Mouse (Mus musculus) c-Kit-positive CD71-negative TER-119-negative erythroid progenitor cells, embryonic 14.5 days (primary cell): ENCODE results near the gene Trim58.

Experiments used
- DNase-seq: peaks from one replicate; pipeline ENCODE4 v3.0.0-alpha.2; 2013; ENCODE audit warnings: low read depth

Gene Trim58

GRCm38 (mm10) chr11:58640272-58640867 is at the start of gene Trim58:
TSS of gene Trim58 (plus strand) at chr11:58640465.
- DNase-seq = peak; percentile 22

- DNase-seq = no peak
Measured at GRCm38 (mm10) chr11:58594814-58595213, 45.5 kb upstream of the Trim58 start, which contains the start of gene Olfr324. TSS of gene Olfr324 (plus strand) at chr11:58595114.

- no peak for DNase-seq
Measured at GRCm38 (mm10) chr11:58597837-58598236, 42.4 kb upstream of the Trim58 start.

GRCm38 (mm10) chr11:58602062-58602461 is 38.2 kb upstream of the Trim58 start:
- DNase-seq = no peak

GRCm38 (mm10) chr11:58602800-58603560 is 37.3 kb upstream of the Trim58 start:
- DNase-seq = no peak

- DNase-seq = no peak
Measured at GRCm38 (mm10) chr11:58604688-58605087, 35.6 kb upstream of the Trim58 start.

- no peak for DNase-seq
Measured at GRCm38 (mm10) chr11:58605228-58605627, 35.0 kb upstream of the Trim58 start.

- DNase-seq = no peak
Measured at GRCm38 (mm10) chr11:58606177-58606919, 33.9 kb upstream of the Trim58 start.

- DNase-seq = no peak
Measured at GRCm38 (mm10) chr11:58607030-58607429, 33.2 kb upstream of the Trim58 start.

GRCm38 (mm10) chr11:58613359-58613758 is 26.9 kb upstream of the Trim58 start:
- no peak for DNase-seq

GRCm38 (mm10) chr11:58614526-58614925 is 25.7 kb upstream of the Trim58 start:
- no peak for DNase-seq

- DNase-seq = no peak
Measured at GRCm38 (mm10) chr11:58615975-58616374, 24.3 kb upstream of the Trim58 start, which contains the start of gene 2210407C18Rik. TSS of gene 2210407C18Rik (minus strand) at chr11:58616075.

- DNase-seq = no peak
Measured at GRCm38 (mm10) chr11:58618369-58618768, 21.9 kb upstream of the Trim58 start.

- DNase-seq = no peak
Measured at GRCm38 (mm10) chr11:58618793-58619192, 21.5 kb upstream of the Trim58 start.

- DNase-seq = no peak
Measured at GRCm38 (mm10) chr11:58626146-58626545, 14.1 kb upstream of the Trim58 start.

- DNase-seq = no peak
Measured at GRCm38 (mm10) chr11:58630401-58630800, 9.9 kb upstream of the Trim58 start, which contains the start of gene Olfr323. TSS of gene Olfr323 (minus strand) at chr11:58630501.

- DNase-seq = no peak
Measured at GRCm38 (mm10) chr11:58634878-58635277, 5.4 kb upstream of the Trim58 start.

GRCm38 (mm10) chr11:58636376-58636977 is 3.8 kb upstream of the Trim58 start:
- DNase-seq = peak; percentile 60

GRCm38 (mm10) chr11:58638176-58638701 is 2.0 kb upstream of the Trim58 start:
- no peak for DNase-seq

GRCm38 (mm10) chr11:58641057-58641456 is 792 bp downstream of the Trim58 start:
- DNase-seq = peak; percentile 43

GRCm38 (mm10) chr11:58641638-58642358 is 1.5 kb downstream of the Trim58 start:
- peak; percentile 40 for DNase-seq
